Mouse (Mus musculus): ENCODE measurements at regions not wholly inside any gene's neighbourhood (a gene's known extent, or its start where the extent isn't known, plus 50 kb on each side); places are given as distances from the start of the nearest gene placed in this dataset.

DNA sequence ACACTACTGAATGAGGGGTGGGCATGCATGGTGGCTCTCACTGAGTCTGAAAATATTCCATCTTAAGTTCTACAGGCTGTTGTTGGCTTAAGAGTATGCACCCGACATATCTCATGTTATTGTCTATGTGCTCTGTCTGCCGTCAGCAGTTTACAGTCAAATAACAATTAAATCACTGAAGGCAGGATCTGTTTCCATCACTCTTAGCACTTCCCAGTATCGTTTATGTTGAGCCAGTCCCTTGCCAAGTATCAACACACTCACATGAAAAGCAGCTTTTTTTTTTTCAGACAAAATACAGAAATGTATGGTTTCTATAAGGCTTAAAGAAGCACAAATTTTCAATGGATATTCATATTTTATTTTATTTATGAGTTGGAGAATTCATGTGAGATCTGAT lies 485.9 kb upstream of the Gm9747 start:
- Histone ChIP-seq H3K9ac (replicated peaks; ENCODE audit: low read length, poor library complexity, severe bottlenecking) (no peak overlapping the region), H3K36me3 (ENCODE audit: insufficient read depth, low read length) (no peaks in the 10 kb centered on the region), H3K4me2 (ENCODE audit: low read depth, low read length, poor library complexity, severe bottlenecking) (no peak overlapping the region), H3K4me3 (ENCODE audit: low read depth, low read length) (no peak overlapping the region), H3K4me1 (ENCODE audit: insufficient read depth, low read length) (no peaks in the 10 kb centered on the region), H3K27me3 (ENCODE audit: insufficient read depth, low read length) (no peaks in the 10 kb centered on the region), H3K9me3 (ENCODE audit: low read length) (no peaks in the 10 kb centered on the region), H3K27ac (ENCODE audit: low read depth, low read length) (no peak overlapping the region)
- 90% methylated on average over 3 of the region's 3 CpGs for WGBS
- TF ChIP-seq CTCF (IDR thresholded peaks at IDR 0.05), result no peak
- no peak for ATAC-seq (ENCODE audit: low FRiP score)
- DNase-seq (ENCODE audit: low spot score), result no peak

DNA sequence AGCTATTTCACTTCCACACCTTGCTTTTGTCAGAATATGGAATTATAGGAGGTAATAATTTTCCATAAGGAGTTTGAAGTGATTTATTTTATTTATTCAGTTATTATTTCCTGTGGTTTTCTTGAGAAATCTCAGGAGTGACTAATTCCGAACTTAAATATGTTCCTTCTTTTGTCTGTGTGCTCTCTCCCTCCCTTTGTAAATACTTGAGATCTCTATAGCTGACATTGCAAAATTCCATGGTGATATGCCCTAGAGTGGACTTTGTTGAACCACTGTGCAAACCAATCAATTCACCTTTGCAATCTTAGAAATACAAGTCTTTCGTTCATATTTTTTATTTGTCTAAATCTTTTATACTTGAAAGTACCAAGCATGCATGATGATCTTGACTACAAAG lies 478.8 kb upstream of the Gm9747 start:
- 88% methylated on average over 2 of the region's 2 CpGs for WGBS
- Histone ChIP-seq H3K4me1 (ENCODE audit: insufficient read depth, low read length) (no peaks in the 10 kb centered on the region), H3K27ac (ENCODE audit: low read depth, low read length) (no peak overlapping the region), H3K36me3 (ENCODE audit: insufficient read depth, low read length) (no peaks in the 10 kb centered on the region), H3K4me3 (ENCODE audit: low read depth, low read length) (no peak overlapping the region), H3K27me3 (ENCODE audit: insufficient read depth, low read length) (no peaks in the 10 kb centered on the region), H3K4me2 (ENCODE audit: low read depth, low read length, poor library complexity, severe bottlenecking) (no peak overlapping the region), H3K9ac (replicated peaks; ENCODE audit: low read length, poor library complexity, severe bottlenecking) (no peak overlapping the region), H3K9me3 (ENCODE audit: low read length) (no peaks in the 10 kb centered on the region)
- DNase-seq (ENCODE audit: low spot score) (no peak), ATAC-seq (ENCODE audit: low FRiP score) (no peak)
- no peak for TF ChIP-seq CTCF (IDR thresholded peaks at IDR 0.05)

DNA sequence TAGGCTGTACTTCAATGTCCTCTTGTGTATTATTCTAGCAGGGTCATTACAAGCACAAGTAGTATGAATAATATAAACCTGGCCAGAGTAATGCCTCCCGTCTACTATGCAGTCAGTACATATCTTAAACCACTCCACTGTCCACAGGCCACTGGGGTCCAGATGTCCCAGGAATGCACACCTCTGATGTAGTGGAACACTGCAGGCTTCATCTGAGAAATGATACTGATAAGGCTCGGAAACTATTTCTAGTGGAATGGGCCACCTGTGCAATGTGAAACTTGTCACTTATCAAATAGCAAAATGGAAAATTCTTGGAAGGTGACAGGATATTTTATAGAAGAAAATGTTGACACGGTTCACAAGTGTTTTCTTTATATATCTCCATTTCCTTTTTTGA lies 477.6 kb upstream of the Gm9747 start:
- no peak overlapping the region for H3K4me3 ChIP-seq (ENCODE audit: low read depth, low read length)
- 90% methylated on average over 3 of the region's 3 CpGs for WGBS
- ATAC-seq (ENCODE audit: low FRiP score) (no peak), DNase-seq (ENCODE audit: low spot score) (no peak)
- H3K27me3 ChIP-seq (ENCODE audit: insufficient read depth, low read length), result no peaks in the 10 kb centered on the region
- no peaks in the 10 kb centered on the region for H3K4me1 ChIP-seq (ENCODE audit: insufficient read depth, low read length)
- no peak for TF ChIP-seq CTCF (IDR thresholded peaks at IDR 0.05)
- H3K4me2 ChIP-seq (ENCODE audit: low read depth, low read length, poor library complexity, severe bottlenecking), result no peak overlapping the region
- H3K36me3 ChIP-seq (ENCODE audit: insufficient read depth, low read length), result no peaks in the 10 kb centered on the region
- H3K9ac ChIP-seq (replicated peaks; ENCODE audit: low read length, poor library complexity, severe bottlenecking), result no peak overlapping the region
- H3K9me3 ChIP-seq (ENCODE audit: low read length), result no peaks in the 10 kb centered on the region
- no peak overlapping the region for H3K27ac ChIP-seq (ENCODE audit: low read depth, low read length)

DNA sequence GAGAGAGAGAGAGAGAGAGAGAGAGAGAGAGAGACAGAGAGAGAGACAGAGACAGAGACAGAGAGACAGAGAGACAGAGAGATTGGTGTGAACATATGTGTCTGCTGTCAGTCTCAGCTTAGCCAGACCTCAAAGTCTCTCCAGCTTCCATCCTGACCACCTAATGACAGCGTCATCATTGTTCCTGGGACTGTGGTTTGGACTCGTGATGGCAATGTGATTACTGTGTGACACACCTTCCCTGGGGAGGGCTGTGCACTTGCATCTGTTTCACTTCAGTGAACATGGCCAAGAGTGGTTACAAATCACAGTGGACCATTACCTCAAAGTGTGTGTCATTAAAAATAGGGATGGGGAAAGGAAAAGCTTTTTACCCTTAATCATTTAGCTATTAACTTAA lies 477.2 kb upstream of the Gm9747 start:
- Histone ChIP-seq H3K4me3 (ENCODE audit: low read depth, low read length) (no peak overlapping the region), H3K27me3 (ENCODE audit: insufficient read depth, low read length) (no peaks in the 10 kb centered on the region), H3K9me3 (ENCODE audit: low read length) (no peaks in the 10 kb centered on the region), H3K4me1 (ENCODE audit: insufficient read depth, low read length) (no peaks in the 10 kb centered on the region), H3K36me3 (ENCODE audit: insufficient read depth, low read length) (no peaks in the 10 kb centered on the region), H3K4me2 (ENCODE audit: low read depth, low read length, poor library complexity, severe bottlenecking) (no peak overlapping the region), H3K9ac (replicated peaks; ENCODE audit: low read length, poor library complexity, severe bottlenecking) (no peak overlapping the region), H3K27ac (ENCODE audit: low read depth, low read length) (no peak overlapping the region)
- WGBS, result 70% methylated on average over 2 of the region's 2 CpGs
- DNase-seq (ENCODE audit: low spot score), result no peak
- ATAC-seq (ENCODE audit: low FRiP score), result no peak
- TF ChIP-seq CTCF (IDR thresholded peaks at IDR 0.05), result no peak

DNA sequence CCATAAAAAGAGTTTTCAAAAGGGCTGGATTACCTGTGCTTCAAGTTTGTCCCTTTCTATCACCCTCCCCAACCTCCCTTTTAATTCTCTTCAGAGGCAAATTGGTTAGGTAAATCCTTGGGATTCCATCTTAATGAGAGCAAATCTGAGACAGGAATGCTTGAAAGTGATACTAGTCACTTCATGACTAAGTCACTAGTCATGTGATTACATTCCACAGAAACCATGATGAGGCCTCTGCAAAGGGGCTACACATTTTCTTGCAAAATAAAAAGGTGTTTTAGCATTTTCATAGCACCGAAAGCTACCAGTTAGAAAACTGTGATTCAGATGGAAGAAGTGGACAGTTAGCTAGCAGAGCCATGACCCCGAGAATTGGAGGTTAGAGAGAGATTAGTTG lies 473.0 kb upstream of the Gm9747 start:
- no peak for DNase-seq (ENCODE audit: low spot score)
- WGBS, result 91% methylated on average over 2 of the region's 2 CpGs

DNA sequence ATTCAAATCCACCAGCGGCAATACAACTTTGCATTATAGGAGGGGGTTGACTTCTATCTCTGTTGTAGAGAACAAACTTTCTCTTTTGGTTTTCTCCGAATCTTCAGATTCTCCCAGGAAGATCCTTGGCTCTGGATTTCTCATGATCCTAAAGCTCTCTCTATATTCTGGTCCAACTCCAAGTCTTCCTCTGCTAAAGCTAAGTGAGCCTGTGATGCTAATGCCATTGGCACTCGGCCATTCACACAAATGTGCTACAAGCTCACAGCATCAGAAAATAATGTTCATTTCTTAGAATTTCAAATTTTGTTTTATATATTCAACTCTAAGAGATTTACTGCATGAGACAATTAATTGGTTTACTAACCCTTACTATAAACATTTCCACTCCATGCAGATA lies 461.2 kb upstream of the Gm9747 start:
- Histone ChIP-seq H3K9ac (replicated peaks; ENCODE audit: low read length, poor library complexity, severe bottlenecking) (no peak overlapping the region), H3K9me3 (ENCODE audit: low read length) (no peaks in the 10 kb centered on the region), H3K4me3 (ENCODE audit: low read depth, low read length) (no peak overlapping the region), H3K4me2 (ENCODE audit: low read depth, low read length, poor library complexity, severe bottlenecking) (no peak overlapping the region), H3K36me3 (ENCODE audit: insufficient read depth, low read length) (no peaks in the 10 kb centered on the region), H3K27me3 (ENCODE audit: insufficient read depth, low read length) (no peaks in the 10 kb centered on the region), H3K27ac (ENCODE audit: low read depth, low read length) (no peak overlapping the region), H3K4me1 (ENCODE audit: insufficient read depth, low read length) (no peaks in the 10 kb centered on the region)
- peak; percentile 51 for DNase-seq (ENCODE audit: low spot score)
- ATAC-seq (ENCODE audit: low FRiP score), result no peak
- WGBS, result 84% methylated on average over 3 of the region's 3 CpGs
- no peak for TF ChIP-seq CTCF (IDR thresholded peaks at IDR 0.05)

More for the DNA sequence above, 473.0 kb upstream of the Gm9747 start:
- Histone ChIP-seq H3K4me3 (ENCODE audit: low read depth, low read length) (no peak overlapping the region), H3K27me3 (ENCODE audit: insufficient read depth, low read length) (no peaks in the 10 kb centered on the region), H3K9me3 (ENCODE audit: low read length) (no peaks in the 10 kb centered on the region), H3K4me2 (ENCODE audit: low read depth, low read length, poor library complexity, severe bottlenecking) (no peak overlapping the region), H3K4me1 (ENCODE audit: insufficient read depth, low read length) (no peaks in the 10 kb centered on the region), H3K9ac (replicated peaks; ENCODE audit: low read length, poor library complexity, severe bottlenecking) (no peak overlapping the region), H3K36me3 (ENCODE audit: insufficient read depth, low read length) (no peaks in the 10 kb centered on the region), H3K27ac (ENCODE audit: low read depth, low read length) (no peak overlapping the region)
- ATAC-seq (ENCODE audit: low FRiP score), result no peak
- TF ChIP-seq CTCF (IDR thresholded peaks at IDR 0.05), result no peak

DNA sequence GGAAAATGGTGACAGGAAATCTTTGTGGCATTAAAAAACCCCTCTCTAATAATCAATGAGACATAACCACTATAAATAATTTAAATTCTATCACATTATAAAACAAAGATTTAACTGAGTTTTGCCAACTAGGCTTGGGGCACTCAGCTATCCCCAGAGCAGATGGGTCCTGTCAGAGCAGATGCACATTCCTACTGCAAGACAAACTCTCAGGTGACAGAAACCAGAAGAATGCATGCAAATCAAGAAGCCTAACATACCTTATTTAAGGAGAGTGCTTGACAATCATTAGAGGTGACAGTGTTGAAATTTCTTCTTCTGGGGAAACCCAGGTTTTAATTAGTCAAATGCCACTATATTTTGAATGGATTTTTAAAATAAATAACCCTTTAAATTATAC lies 452.3 kb upstream of the Gm9747 start:
- TF ChIP-seq CTCF (IDR thresholded peaks at IDR 0.05), result no peak
- H3K9ac ChIP-seq (replicated peaks; ENCODE audit: low read length, poor library complexity, severe bottlenecking), result no peak overlapping the region
- no peak overlapping the region for H3K4me2 ChIP-seq (ENCODE audit: low read depth, low read length, poor library complexity, severe bottlenecking)
- ATAC-seq (ENCODE audit: low FRiP score) (no peak), DNase-seq (ENCODE audit: low spot score) (peak; percentile 5)
- no peaks in the 10 kb centered on the region for H3K36me3 ChIP-seq (ENCODE audit: insufficient read depth, low read length)
- H3K27ac ChIP-seq (ENCODE audit: low read depth, low read length), result no peak overlapping the region
- H3K4me1 ChIP-seq (ENCODE audit: insufficient read depth, low read length), result no peaks in the 10 kb centered on the region
- no peak overlapping the region for H3K4me3 ChIP-seq (ENCODE audit: low read depth, low read length)
- no peaks in the 10 kb centered on the region for H3K9me3 ChIP-seq (ENCODE audit: low read length)
- no peaks in the 10 kb centered on the region for H3K27me3 ChIP-seq (ENCODE audit: insufficient read depth, low read length)

Data from midbrain, postnatal 0 days (tissue).